Mouse (Mus musculus) thymus, postnatal 0 days (tissue): ENCODE data around the gene Atg13. TPM values are rescaled to one million over a fixed set of nuclear protein-coding genes. Genes with fewer than 3 reads are reported as not detected.

Source experiments
- DNase-seq: peaks from one replicate; pipeline ENCODE4 v3.0.0-alpha.2; 2015; ENCODE audit warnings: low spot score
- polyA plus RNA-seq: library from polyadenylated mRNA; unstranded; fragments of >200 nt; fragmentation: Nextera tagmentation; extraction: Ambion mirVana; gene quantifications from 2 replicates; pipeline ENCODE4 v1.2.1, GENCODE M21; 2015

Gene Atg13
- 24.2 and 25.2 TPM in 2 replicates for polyA plus RNA-seq

DNA sequence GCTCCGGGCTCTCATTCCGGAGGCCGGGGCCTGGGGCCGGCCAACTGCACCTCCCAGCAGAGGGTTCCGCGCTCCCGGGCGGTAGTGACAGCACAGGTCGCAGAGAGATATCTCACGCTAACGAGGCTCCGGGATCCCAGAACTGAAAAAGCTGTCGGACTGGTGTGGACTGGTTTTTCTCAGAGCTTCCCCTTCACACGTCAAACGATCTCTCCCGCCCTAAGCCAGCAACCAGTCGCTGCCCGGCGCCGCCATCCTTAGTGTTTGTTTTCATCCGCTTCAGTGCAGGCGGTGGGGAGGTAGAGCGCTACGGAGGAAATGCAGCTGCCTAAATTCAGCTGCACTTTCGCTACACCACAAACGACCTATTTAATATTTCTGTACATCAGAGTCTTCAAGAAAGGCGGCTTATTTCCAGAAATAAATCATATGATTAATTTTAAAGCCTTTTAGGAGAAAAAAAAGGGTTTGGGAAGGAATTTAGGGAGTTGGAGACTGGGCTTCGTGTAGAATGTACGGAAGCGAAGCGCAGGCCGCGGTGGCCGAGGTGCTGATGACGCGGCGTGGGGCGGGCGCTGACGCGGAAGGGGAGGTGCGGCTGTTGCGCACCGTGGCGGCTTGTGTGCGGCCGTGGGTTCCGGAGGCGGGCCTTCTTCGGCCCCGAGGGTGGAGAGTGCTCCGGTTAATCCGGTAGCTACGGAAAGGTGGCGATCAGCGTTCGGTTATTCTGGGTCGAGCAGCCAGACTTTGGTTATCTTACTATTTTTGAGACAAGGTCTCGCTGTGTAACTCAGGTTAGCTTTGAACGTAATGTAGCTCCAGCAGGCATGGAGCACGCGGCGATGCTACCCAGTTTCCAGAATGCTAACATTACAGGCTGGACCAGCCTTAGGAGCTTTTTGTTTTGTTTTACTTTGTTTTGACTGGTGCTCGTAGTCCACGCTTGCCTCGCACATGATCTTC is at the start of gene Atg13, which contains the start of gene Harbi1:
Gene Atg13, minus strand, starts transcription at position 305 of the 963 bp plus-strand sequence.
Gene Harbi1, plus strand, starts transcription at position 581 of the 963 bp plus-strand sequence.
- DNase-seq = peak; percentile 95

DNA sequence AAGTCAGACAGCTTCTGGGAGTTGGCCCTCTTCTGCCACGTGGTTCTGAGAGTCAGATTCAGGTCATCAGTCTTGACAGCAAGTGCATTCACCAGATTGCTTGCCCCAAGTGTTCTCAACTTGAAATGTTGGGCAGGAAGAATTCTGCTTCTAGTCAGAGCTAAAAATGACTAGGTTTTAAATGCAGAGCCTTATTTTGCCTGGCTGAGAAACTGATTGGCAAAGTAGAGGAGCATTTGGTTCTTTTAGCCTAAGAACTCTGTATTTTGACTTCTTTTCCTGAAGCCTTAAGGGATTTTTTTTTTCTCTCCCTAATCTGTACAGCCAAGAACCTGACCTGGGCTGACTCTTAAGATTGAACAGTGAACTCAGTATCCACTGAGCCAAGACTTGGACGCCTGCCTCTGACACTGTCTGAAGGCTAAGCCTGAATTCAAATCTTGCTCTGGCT is 39.5 kb upstream of the Atg13 start:
- no peak for DNase-seq

DNA sequence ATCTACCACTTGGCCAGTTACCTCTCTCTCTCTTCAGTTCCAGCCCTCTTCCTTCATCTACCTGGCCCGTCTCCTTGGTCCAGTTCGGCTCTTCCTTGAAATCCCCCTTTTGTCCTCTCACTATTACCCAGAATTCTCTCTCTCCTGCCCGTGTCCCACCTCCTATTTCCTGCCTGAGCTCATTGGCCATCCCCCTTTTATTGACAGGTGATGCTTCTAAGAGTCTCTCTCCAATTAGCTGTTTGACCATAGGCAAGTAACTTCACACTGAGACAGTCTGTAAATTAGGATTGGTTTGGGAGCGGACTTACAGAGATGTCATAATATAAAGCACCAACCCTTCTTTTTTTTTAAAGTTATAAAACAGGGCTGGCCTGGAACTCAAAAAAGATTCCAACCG is 34.3 kb upstream of the Atg13 start:
- no peak for DNase-seq

DNA sequence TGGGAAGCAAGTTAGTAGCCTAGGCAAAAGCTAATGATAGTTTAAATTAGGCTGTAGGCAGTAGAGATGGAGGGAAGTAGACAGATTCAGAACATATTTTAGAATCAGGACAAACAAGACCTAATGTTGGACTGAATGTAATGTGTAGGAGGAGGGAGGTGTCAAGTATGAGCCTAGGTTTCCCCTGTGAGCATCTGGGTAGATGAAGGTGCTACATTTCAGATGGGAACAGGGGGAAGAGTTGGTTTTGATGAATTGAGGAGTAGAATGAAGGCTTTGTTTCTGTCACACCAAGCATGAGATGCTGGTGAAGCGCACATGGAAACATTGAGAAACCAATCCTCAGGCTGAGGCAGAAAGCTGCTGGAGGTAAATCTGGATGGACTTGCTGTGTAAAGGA is 29.2 kb upstream of the Atg13 start:
- no peak for DNase-seq

DNA sequence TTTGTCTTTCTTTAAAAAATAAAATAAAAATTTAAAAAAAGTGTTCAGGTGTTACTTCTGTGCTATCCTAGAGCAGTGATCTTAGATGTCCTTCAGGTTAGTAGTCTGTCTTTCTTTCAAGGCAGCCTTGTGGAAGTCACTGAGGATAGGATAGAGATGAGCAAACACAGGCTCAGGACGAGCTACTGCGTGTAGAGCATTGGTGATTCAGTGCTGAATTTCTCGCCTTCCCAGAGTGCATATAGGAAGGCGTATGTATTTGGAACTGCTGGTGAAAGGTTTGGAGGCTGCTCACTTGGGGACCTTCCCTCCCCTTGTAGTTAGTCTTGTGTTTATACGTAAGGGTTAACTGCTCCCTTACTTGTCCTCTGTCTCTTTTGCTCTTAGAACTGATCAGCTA is 24.8 kb upstream of the Atg13 start:
- no peak for DNase-seq

DNA sequence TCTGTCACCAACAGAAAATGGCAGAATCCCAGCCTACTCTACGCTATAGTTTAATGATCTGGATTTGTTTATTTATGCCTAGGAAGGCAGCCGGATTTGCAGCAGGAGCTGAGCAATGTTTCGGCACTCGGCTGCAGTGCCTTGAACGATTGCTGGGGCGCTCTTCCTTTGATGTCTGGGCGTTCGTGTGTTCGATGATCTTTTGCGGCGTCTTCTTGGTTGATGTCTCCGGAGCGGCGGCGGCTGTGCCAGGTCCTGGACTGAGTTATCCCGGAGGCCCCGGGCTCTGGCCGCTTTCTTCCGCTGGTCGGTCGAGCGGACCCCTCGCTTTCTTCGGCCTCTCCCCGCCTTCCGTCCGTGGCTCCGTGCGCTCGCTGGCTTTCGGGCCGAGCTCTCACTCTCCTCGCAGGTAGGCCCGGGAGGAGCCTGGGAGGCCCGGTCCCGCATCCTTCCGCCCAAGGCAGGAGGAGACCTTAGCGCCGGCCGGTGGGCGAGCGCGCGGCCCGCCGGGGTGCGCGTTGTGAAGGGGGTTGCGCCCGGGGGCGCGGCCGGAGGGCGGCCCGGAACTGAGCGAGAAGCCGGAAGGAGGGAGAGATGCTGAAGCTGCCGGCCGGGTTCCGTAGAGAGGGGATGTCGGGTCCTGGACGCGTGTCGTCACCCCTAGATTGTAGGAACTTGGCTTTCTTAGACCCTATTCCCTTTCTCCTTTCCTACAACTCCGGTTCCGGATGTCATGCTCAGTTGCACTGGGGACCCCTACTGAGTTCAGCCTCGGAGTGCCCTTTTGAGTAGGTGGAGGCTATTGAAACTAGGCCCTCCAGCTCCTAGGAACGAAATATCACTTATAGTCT is 19.8 kb upstream of the Atg13 start, which contains the start of gene Ambra1:
Gene Ambra1, plus strand, starts transcription at position 164 of the 851 bp plus-strand sequence.
- peak; percentile 90 for DNase-seq

DNA sequence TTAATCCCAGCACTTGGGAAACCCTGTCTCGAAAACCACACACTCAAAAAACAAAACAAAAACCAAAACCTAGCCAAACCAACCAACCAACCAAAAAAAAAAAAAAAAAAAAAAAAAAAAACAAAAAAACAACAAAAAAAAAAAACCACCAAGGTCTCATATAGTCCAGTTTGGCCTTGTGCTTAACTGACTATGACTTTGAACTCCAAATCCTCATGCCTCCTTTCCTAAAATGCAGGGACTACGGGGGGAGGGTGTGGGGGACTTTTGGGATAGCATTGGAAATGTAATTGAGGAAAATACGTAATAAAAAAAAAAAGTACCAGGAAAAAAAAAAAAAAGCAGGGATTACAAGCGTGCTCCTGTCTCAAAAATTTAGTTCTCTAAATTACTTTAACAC is 19.2 kb upstream of the Atg13 start:
- no peak for DNase-seq

DNA sequence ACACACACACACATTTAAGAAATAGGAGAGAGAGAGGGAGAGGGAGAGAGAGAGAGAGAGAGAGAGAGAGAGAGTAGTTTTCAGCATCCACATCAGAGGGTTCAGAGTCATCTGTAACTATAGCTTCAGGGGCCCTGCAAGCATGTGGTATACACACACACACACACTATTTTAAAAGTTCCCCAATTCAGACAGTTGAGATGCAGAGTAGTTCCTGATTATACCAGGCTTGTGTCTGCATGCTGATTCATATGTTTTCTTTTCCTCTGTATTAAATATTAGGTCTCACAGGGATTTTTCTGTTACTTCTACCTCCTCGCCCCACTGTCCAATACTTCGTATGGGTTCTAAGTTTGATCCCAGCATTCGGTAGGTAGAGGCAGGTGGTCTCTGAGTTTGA is 16.6 kb upstream of the Atg13 start:
- DNase-seq = no peak

DNA sequence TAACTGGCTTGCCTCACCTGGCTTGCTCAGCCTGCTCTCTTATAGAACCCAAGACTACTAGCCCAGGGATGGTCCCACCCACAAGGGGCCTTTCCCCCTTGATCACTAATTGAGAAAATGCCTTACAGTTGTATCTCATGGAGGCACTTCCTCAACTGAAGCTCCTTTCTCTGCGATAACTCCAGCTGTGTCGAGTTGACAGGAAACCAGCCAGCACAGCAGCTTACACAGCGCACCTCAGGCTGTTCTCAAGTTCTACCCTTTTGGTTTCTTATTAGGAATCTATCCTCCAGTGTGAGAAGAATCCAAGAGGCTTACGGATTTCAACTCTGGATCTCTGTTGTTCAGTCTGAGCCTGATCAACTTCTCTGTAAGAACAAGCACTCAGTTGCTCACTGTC is 15.1 kb upstream of the Atg13 start:
- DNase-seq = peak; percentile 58

DNA sequence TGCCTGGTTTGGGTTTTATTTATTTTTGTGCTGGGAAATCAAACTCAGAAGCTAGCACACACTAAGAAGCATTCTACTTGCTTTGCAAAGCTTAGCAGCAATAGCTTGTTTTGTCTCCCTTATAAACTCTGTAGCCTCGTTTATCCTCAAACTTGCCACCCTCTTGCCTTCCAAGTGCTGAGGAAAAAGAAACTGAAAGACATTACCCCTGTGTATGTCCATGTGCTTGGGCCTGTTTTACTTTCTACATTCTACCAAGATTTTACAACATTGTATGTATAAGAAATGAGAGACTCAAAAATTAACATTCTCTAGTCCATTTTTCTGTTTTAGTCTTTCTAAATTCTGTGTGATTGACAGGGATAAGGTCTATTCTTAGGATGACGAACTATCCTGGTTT is 14.3 kb upstream of the Atg13 start:
- DNase-seq = no peak

DNA sequence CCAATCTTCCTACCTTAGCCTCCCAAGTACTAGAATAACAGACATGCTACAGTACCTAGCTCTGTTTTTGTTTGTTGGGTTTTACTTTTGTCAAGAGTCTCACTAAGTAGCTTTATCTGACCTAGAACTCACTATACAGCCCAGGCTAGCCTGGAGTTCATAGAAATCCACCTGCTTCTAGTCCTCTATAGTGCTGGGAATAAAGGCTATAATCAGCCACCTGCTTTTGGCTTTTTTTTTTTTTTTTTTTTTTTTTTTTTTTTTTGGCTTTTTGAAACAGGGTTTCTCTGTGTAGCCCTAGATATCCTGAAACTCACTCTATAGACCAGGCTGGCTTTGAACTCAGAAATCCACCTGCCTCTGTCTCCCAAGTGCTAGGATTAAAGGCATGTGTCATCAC is 13.6 kb upstream of the Atg13 start:
- no peak for DNase-seq

DNA sequence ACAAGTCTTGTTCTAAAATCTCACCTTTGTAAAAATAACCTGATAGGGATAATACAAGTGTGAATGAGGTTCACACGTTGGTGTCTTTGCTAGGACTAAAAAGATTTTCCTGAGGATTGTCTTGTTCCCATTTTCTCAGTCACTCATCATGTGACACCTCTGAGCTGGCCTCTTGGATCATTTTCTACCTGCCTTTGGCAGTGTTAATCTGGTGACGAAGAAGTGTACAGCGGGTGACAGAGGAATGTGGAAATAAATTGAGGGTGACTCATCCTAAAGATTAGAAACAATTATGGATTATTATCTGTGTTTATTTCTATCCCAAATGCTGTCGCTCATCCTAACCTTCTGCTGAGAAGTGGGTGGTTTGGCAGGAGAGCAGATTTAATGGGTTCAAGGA is 13.0 kb upstream of the Atg13 start:
- no peak for DNase-seq

DNA sequence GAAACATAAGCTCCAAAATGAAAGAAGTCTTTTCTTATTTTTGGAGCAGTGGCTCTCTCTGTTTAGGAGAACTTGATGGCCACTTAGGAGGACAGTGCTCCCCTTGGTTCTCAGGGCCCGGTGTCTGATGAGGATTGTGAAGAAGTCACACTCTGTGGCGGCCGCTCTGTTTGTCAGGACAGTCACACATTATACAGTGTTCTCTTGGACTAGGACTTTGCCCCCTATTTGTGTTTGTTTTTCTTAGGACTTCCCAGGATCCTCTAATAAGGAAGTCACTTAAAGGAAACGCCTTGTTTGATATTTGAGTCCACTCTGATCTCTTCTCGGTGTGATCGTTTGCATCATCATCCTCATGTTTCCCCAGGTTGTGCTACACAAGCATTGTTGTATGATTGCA is 7.9 kb upstream of the Atg13 start:
- no peak for DNase-seq

DNA sequence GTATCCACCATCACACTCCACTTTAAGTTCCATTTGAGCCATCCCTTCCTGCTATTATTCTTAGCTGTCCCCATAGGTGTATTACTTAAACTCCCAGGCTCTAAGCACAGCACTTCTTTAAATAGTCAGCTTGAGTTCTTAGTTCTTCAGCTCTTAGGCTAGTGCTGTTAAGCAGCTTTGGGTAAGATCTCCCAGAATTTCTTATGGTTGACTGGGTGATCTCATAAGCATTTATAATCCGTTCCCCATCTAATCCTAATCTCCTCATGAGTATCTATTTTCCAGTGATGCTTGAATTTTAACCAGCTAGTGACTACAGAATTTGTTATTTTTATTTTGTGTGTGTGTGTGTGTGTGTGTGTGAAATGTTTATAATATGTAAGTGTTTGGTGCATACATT is 4.5 kb upstream of the Atg13 start:
- no peak for DNase-seq

DNA sequence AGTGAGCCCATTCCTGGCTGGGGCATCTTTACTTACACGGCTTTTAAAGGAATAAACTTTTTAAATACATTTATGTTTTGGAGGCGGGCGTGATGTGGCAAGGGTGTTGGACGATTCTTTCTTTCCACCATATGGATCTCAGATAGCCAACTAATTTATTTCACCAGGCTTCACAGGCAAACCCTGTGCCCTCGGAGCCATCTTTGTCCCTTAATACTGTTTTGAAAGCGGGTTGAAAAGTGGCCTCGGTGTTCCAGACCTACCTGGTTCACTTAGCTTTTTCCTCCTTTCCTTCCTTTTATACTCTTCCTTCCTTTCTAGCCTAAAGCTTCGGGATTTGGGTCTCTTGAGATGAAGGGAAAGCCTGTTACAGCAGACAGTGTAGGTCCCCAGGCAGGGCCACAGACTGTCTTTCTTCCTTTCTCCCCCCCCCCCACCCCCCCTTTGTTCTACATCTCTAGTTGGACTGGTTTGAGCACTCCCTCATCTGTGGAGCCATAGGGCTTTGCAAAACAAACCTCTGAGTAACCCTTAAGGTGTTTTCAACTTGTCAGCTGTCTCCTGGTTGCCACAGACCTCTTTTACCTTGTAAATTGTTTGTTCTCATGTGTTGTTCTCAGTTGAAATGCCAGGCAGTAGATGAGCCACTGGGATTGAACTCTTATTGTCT is 1.0 kb upstream of the Atg13 start:
- DNase-seq = no peak

DNA sequence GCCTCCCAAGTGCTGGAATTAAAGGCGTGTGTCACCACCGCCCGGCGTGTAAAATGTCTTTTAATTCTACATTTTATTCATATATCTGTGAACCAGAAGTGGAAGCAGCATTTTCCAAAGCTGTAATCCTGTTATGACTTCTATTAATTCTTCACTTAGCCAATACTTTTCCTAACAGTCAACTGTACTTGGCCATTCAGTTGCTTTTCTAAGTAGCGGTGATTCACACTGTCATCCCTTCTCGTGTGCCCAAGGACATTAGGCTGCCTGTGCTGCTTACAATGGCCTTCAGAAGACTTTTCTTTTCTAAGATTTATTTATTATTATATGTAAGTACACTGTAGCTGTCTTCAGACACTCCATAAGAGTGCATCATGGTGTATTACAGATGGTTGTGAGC is 2.0 kb downstream of the Atg13 start:
- DNase-seq = no peak

DNA sequence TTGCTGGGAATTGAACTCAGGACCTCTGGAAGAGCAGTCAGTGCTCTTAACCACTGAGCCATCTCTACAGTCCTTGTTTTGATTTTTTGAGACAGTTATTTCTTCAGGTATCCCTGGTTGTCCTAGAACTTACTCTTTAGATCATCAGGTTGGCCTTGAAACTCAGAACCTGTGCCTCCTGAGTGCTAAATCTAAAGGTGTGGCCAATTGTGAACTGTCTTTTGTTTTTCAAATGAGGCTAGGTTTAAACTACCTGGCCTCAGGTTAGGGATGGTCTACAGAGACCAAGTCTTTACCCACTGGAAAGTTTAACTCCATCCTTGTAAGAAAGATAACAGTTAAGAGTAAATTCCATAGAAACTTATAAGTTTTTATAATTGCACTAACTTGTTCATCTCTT is 3.9 kb downstream of the Atg13 start:
- no peak for DNase-seq

DNA sequence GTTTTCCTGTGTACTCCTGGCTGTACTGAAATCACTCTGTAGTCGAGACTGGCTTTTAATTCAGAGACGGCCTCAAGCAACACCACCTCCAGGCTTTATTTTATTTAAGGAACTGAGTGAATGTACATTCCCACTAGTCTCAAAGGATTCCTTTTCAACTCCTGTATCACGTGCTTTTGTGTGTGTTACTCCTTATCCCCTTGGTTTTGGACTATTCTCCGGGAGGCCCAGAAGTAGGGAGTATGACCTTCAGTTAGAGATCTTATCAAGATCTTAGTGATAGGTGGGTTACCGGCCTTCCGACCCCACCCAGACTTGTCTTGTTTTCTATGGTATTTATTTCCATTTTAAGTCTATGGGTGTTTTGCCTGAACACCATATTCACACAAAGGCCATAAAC is 4.6 kb downstream of the Atg13 start:
- DNase-seq = no peak

DNA sequence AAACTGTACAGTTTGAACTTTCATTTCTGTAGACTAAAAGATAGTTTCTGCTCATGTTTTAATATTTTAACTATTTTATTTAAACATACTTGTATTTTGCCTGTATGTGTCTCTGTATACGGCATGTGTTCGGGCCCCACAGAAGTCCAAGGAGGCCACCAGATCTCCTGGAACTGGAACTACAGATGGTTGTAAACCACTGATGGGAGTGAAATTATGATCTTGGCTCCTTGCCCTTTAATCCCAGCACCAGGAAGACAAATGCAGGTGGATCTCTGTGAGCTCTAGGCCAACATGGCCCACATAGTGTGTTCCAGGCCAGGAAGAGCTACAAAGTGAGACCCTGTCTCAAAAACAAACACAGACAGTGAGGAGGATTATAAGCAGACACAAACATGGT is 9.0 kb downstream of the Atg13 start:
- no peak for DNase-seq

DNA sequence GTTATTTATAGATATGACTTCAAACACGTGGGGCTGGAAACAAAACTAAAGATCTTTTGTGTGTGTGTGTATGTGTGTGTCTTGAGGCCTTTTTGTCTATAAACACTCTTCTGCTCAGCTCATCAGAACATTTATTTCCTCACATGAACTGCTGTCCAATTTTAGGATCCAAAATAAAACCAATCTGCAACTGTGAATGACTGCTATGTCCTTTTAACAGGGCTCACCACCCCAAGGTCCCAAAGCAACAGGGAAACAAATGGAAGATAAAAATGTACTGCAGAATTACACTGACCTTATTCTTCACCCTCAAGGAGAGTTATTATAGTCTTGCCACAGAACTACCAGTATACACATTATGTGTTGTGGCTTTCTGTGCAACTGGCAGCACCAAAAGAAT is 11.2 kb downstream of the Atg13 start:
- no peak for DNase-seq

DNA sequence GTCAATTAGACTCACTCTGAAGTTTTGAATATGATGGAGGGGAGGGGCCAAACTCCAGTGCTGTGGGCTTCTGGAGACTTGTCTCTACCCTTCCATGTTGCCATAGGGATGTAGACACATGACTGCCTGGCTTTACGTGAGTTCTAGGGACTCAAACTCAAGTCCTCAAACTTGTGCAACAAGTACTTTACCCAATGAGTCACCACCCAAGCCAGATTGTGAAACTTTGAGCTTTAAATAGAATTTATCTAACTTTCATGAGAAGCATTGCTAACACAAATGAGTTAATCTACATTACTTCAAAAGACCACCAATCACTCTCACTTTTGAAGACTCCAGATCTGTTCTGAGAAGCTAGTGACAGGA is 14.2 kb downstream of the Atg13 start:
- DNase-seq = no peak
